Mouse (Mus musculus) MEL (cell line): ENCODE results near the gene Gm14401. TPM values are rescaled to one million over a fixed set of nuclear protein-coding genes. Genes with fewer than 3 reads are reported as not detected.
"Not testable (repeated sequence)": the region's sequence is repeated elsewhere in the genome, so short reads cannot be mapped to it uniquely, and the experiment has no call there.

Source experiments
- DNase-seq: peaks from one replicate; pipeline ENCODE4 v3.0.0; 2011; ENCODE audit warnings: low read depth, low spot score
- H3K27ac ChIP-seq: 2 replicates; pipeline ENCODE4 v1.5.1; 2012; ENCODE audit warnings: low read depth, mild to moderate bottlenecking, control low read depth, low read length, moderate library complexity; ENCODE audit not compliant: control insufficient read depth
- H3K27me3 ChIP-seq, 2 experiments: fragments of 150-350 bp in 1 of 2; sonication (generic) in 1 of 2; 2 replicates each; pipeline ENCODE4 v1.6.1; 2012; ENCODE audit warnings: low read length in 2 of 2, mild to moderate bottlenecking in 2 of 2, improper control_type of control experiment in 1 of 2, moderate library complexity in 1 of 2; ENCODE audit not compliant: insufficient read depth in 2 of 2, control insufficient read depth in 1 of 2
- H3K36me3 ChIP-seq, 2 experiments: 2 replicates each; pipeline ENCODE4 v1.6.1; 2012 to 2014; ENCODE audit warnings: low read length in 2 of 2, improper control_type of control experiment in 1 of 2, inconsistent platforms in 1 of 2, mild to moderate bottlenecking in 1 of 2; ENCODE audit not compliant: insufficient read depth in 2 of 2, control insufficient read depth in 1 of 2
- H3K4me1 ChIP-seq, 2 experiments: fragments of 150-350 bp in 1 of 2; sonication (generic) in 1 of 2; 2 replicates each; pipeline ENCODE4 v1.6.1; 2012; ENCODE audit warnings: low read length in 2 of 2, improper control_type of control experiment in 1 of 2, mild to moderate bottlenecking in 1 of 2; ENCODE audit not compliant: insufficient read depth in 2 of 2, control insufficient read depth in 1 of 2
- H3K4me3 ChIP-seq, 2 experiments: fragments of 150-350 bp in 1 of 2; sonication (generic) in 1 of 2; 2 replicates each; pipeline ENCODE4 v1.5.1; 2012; ENCODE audit warnings: low read depth in 2 of 2, low read length in 2 of 2, mild to moderate bottlenecking in 2 of 2, moderate library complexity in 2 of 2, control low read depth in 1 of 2, improper control_type of control experiment in 1 of 2; ENCODE audit not compliant: control insufficient read depth in 1 of 2, insufficient read depth in 1 of 2
- H3K79me2 ChIP-seq: 2 replicates; pipeline ENCODE4 v1.6.1; 2012; ENCODE audit warnings: mild to moderate bottlenecking, low read length, moderate library complexity; ENCODE audit not compliant: control insufficient read depth, poor library complexity, insufficient read depth
- H3K9ac ChIP-seq: 2 replicates; pipeline ENCODE4 v1.6.1; 2012; ENCODE audit warnings: low read depth, mild to moderate bottlenecking, control low read depth, low read length, moderate library complexity; ENCODE audit not compliant: control insufficient read depth, poor library complexity, severe bottlenecking
- H3K9me3 ChIP-seq: fragments of 150-350 bp; sonication (generic); replicated peaks from 2 replicates; pipeline ENCODE4 v1.6.1; 2012; ENCODE audit warnings: mild to moderate bottlenecking, low read length, improper control_type of control experiment, moderate library complexity; ENCODE audit not compliant: insufficient read depth
- CTCF ChIP-seq, 3 experiments: IDR thresholded peaks in 2 of 3; conservative IDR thresholded peaks in 1 of 3; 2 replicates each; pipeline ENCODE4 v1.5.1; 2011 to 2012; ENCODE audit warnings: low read length in 3 of 3, low read depth in 2 of 3, mild to moderate bottlenecking in 2 of 3, improper control_type of control experiment in 1 of 3, inconsistent platforms in 1 of 3, mixed read lengths in 1 of 3, moderate library complexity in 1 of 3; ENCODE audit not compliant: control insufficient read depth in 1 of 3, insufficient read depth in 1 of 3, poor library complexity in 1 of 3, severe bottlenecking in 1 of 3
- ELF1 ChIP-seq: IDR thresholded peaks from 2 replicates; pipeline ENCODE4 v1.6.1; 2014; ENCODE audit warnings: low read depth, mild to moderate bottlenecking, inconsistent platforms, low read length, improper control_type of control experiment, moderate library complexity
- HCFC1 ChIP-seq: IDR thresholded peaks from 2 replicates; pipeline ENCODE4 v1.6.1; 2012; ENCODE audit warnings: low read depth, mild to moderate bottlenecking, inconsistent platforms, low read length, improper control_type of control experiment, moderate library complexity
- MXI1 ChIP-seq: IDR thresholded peaks from 2 replicates; pipeline ENCODE4 v1.6.1; 2011; ENCODE audit warnings: mild to moderate bottlenecking, low read depth, low read length, improper control_type of control experiment
- MYC ChIP-seq: IDR thresholded peaks from 2 replicates; pipeline ENCODE4 v1.6.1; 2011; ENCODE audit warnings: low read depth, mild to moderate bottlenecking, low read length, improper control_type of control experiment, moderate library complexity
- NELFE ChIP-seq: IDR thresholded peaks from 2 replicates; pipeline ENCODE4 v1.6.1; 2011; ENCODE audit warnings: low read depth, low read length, improper control_type of control experiment
- RAD21 ChIP-seq: IDR thresholded peaks from 2 replicates; pipeline ENCODE4 v1.6.1; 2011; ENCODE audit warnings: mild to moderate bottlenecking, low read depth, low read length, improper control_type of control experiment
- SIN3A ChIP-seq: IDR thresholded peaks from 2 replicates; pipeline ENCODE4 v1.6.1; 2012; ENCODE audit warnings: low read length, improper control_type of control experiment, inconsistent platforms
- SMC3 ChIP-seq: IDR thresholded peaks from 2 replicates; pipeline ENCODE4 v1.6.1; 2011; ENCODE audit warnings: low read depth, low read length, improper control_type of control experiment
- TBP ChIP-seq: IDR thresholded peaks from 2 replicates; pipeline ENCODE4 v1.8.0; 2011; ENCODE audit warnings: low read depth, low read length, improper control_type of control experiment
- ZC3H11A ChIP-seq: IDR thresholded peaks from 2 replicates; pipeline ENCODE4 v1.6.1; 2012; ENCODE audit warnings: low read depth, mild to moderate bottlenecking, inconsistent platforms, low read length, improper control_type of control experiment
- polyA plus RNA-seq, 2 experiments: library from polyadenylated mRNA; stranded (reverse) in 1 of 2; unstranded in 1 of 2; fragments of >175 nt in 1 of 2; fragments of >200 nt in 1 of 2; gene quantifications; 2 replicates each; pipeline versions ENCODE4 v1.2.1 to v1.2.4; 2012; ENCODE audit warnings: low replicate concordance in 2 of 2, low read depth in 1 of 2; ENCODE audit not compliant: insufficient read length in 2 of 2, insufficient read depth in 1 of 2, missing spikeins in 1 of 2
- total RNA-seq: library from RNA; depleted of rRNA; stranded (reverse); fragments of 300-350 nt; gene quantifications from 2 replicates; pipeline ENCODE4 v1.2.3, GENCODE M21; 2012; rRNA removed

Gm14401 gene
- total RNA-seq = 1.6 and 2.2 TPM in 2 replicates
- 1,000 to 10,000 TPM in 1 of 2 experiments, under 1 TPM in 1; 0.35 to 1,276 TPM for polyA plus RNA-seq

DNA sequence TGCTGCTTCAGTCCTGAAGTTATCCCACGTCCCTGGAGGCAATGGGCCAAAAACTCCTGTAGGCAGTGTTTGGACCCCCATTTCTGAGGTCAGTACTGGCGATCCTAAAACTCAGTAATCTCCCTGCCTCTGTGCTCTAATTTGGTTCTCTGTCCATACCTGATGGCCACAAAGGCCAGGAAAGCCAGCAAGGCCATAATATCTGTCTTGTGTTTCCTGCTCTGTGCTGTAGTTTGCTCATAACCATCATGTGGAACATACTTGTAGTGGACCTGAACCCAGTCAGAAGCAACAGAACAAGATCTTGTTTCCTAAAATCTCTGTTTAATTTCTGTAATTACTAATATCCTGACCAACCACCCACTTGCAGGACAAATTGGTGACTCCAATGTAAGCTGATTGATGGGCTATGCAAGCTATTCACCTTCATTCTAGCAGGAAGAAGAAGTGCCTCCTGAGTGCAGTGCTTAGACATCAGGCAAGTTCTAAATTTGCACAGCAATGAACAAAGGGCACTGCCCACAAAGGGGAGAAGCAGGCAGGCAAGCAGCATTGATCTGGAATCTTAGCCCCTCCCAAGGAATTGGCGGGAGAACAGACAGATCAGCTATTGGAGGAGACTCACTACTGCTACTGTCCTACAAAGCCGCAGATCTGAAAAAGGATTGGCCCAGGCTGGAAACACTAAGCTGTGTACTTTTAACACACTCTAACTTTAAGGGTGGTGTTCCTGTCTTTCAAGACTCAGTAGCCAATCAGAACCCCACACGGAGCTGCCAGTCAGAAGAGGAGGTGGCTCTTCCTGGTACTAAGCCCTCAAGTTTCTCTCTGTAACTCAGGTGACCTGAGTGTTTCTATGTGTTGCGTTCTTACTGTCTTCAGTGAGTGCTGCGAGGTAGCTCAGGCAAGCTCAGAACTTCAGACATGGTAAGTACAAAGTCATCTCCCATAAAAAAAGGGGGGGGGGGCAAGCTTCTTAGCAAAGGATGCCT, at the start of gene Gm14401:
Gene Gm14401 (plus strand): TSS at position 889 of the 992 bp plus-strand sequence.
- H3K27me3 ChIP-seq = not testable (repeated sequence)
- peak; percentile 91 for DNase-seq

DNA sequence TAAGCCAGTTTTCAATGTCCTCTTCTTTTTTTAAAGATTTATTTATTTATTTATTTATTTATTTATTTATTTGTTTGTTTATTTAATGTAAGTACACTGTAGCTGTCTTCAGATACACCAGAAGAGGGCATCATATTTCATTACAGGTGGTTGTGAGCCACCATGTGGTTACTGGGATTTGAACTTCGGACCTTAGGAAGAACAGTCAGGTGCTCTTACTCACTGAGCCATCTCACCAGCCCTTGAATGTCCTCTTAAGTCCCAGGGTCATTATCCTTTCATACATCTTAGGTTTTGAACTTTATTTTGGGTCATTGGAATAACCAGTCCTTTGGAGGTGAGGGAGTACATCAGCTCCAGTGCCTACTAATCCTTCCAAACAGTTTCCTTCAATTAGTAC, 1.3 kb upstream of the Gm14401 start:
- not testable (repeated sequence) for H3K27me3 ChIP-seq, H3K9ac ChIP-seq

More for the DNA sequence above, at the start of gene Gm14401:
- not testable (repeated sequence) for H3K36me3 ChIP-seq, H3K4me1 ChIP-seq, H3K79me2 ChIP-seq, H3K9me3 ChIP-seq
- H3K9ac ChIP-seq = peak within 1 kb of the TSS; percentile 63
- H3K4me3 ChIP-seq = peak within 1 kb of the TSS; percentile 65 to 78
- peak; percentile 77 for TF ChIP-seq ELF1
- 0 out of 2 replicates have a peak, but pooled peaks have one; percentile 44 for TF ChIP-seq TBP
- TF ChIP-seq NELFE = peak; percentile 24; the same call in 1 of the 2 replicates
- TF ChIP-seq HCFC1 = peak; percentile 68
- TF ChIP-seq SIN3A = 0 out of 2 replicates have a peak, but pooled peaks have one; percentile 13
- H3K27ac ChIP-seq = peak within 1 kb of the TSS; percentile 38; the same call in 1 of the 2 replicates

DNA sequence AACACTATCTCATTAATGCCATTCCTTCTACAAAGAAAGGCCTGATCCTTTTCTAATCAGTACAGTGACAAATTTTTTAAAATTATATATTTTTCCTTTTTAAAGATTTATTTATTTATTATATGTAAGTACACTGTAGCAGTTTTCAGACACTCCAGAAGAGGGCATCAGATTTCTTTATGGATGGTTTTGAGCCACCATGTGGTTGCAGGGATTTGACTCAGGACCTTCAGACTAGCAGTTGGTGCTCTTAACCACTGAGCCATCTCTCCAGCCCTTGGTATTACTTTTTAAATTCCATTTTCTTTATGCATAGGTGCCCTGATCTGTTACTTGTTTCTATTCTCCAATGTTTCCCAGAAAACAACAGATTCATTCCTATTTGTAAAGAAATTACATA, 895 bp downstream of the Gm14401 start:
- H3K79me2 ChIP-seq, H3K27ac ChIP-seq, H3K27me3 ChIP-seq, H3K9ac ChIP-seq, H3K4me1 ChIP-seq, H3K36me3 ChIP-seq, H3K9me3 ChIP-seq: not testable (repeated sequence)
- peak overlapping the region in 1 of 2 experiments; percentile 78; a peak in 2 of 4 replicates for H3K4me3 ChIP-seq
- DNase-seq = peak; percentile 58
- TF ChIP-seq MYC = peak; percentile 77
- TF ChIP-seq SMC3 = peak; percentile 48
- peak; percentile 26; the same call in 1 of the 2 replicates for TF ChIP-seq SIN3A
- peak; percentile 45 for TF ChIP-seq RAD21
- TF ChIP-seq ZC3H11A = peak; percentile 57
- TF ChIP-seq CTCF (IDR thresholded peaks at IDR 0.05 in 2 of 3, conservative IDR thresholded peaks at IDR 0.05 in 1 of 3; ENCODE audit: control insufficient read depth in 1 of 3, insufficient read depth in 1 of 3, low read depth in 2 of 3, low read length in 3 of 3, poor library complexity in 1 of 3, severe bottlenecking in 1 of 3) = peak in 2 of 3 experiments; percentile 3 to 43; a peak in 2 of 6 replicates
- peak; percentile 30; the same call in 1 of the 2 replicates for TF ChIP-seq MXI1

More for the DNA sequence above, 1.3 kb upstream of the Gm14401 start:
- H3K79me2 ChIP-seq, H3K36me3 ChIP-seq, H3K9me3 ChIP-seq, H3K4me1 ChIP-seq, H3K27ac ChIP-seq, DNase-seq, H3K4me3 ChIP-seq: not testable (repeated sequence)

DNA sequence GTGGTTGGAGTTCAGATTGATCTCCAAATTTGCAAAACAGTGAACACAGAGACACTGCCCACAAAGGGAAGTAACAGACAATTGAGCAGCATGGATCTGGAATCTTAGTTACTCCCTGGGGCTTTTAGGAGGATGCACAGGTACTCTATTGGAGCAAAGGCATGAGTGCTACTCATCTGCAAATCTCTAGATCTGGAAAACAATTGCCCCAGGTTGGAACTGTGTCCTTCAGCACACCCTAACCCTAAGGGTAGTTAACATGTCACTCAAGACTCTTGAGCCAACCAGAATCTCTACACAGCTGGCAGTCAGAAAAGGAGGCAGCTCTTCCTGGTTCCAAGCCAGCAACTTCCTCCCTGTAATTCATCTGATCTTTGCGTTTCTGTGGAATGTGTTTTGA, 5.7 kb downstream of the Gm14401 start:
- not testable (repeated sequence) for H3K79me2 ChIP-seq, H3K27me3 ChIP-seq, DNase-seq, H3K9ac ChIP-seq, H3K9me3 ChIP-seq, H3K4me1 ChIP-seq, H3K27ac ChIP-seq, H3K36me3 ChIP-seq, H3K4me3 ChIP-seq

DNA sequence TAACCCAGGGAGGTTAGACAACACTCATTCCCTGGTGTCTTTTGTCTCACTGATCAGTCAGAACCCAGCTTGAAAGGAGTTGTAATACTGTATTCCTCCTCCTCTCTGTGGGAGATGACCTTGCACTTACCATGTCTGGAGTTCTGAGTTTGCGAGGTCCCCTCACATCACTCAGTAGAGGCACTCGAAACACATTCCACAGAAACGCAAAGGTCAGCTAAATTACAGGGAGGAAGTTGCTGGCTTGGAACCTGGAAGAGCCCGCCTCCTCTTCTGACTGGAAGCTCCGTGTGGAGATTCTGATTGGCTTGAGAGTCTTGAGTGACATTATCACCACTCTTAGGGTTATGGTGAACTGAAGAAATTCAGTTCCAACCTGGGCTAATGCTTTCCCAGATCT, 35.0 kb downstream of the Gm14401 start:
- H3K4me3 ChIP-seq, H3K9me3 ChIP-seq, DNase-seq, H3K36me3 ChIP-seq, H3K27ac ChIP-seq, H3K27me3 ChIP-seq, H3K4me1 ChIP-seq, H3K9ac ChIP-seq, H3K79me2 ChIP-seq: not testable (repeated sequence)
